Mouse (Mus musculus): ENCODE measurements around the gene Mpzl2.

- TF ChIP-seq POLR2A (IDR thresholded peaks at IDR 0.05; ENCODE audit: control insufficient read depth, low read depth, low read length) (no peak), CTCF (IDR thresholded peaks at IDR 0.05; ENCODE audit: control insufficient read depth, insufficient read depth, insufficient replicate concordance, low read depth, low read length) (no peak)
Measured at GRCm38 (mm10) chr9:45050301-45050700, 10.7 kb downstream of the Mpzl2 start.
